Mouse (Mus musculus) bone marrow macrophage, adult 2 months (primary cell): Measurements from ENCODE around the gene Snx21.

Experiments
- CTCF ChIP-seq: IDR thresholded peaks from 2 replicates; pipeline ENCODE4 v1.5.1; 2012; ENCODE audit warnings: low read depth, mild to moderate bottlenecking, low read length, moderate library complexity
- POLR2A ChIP-seq: IDR thresholded peaks from 2 replicates; pipeline ENCODE4 v1.6.1; 2012; ENCODE audit warnings: mild to moderate bottlenecking, low read depth, low read length, borderline replicate concordance

DNA sequence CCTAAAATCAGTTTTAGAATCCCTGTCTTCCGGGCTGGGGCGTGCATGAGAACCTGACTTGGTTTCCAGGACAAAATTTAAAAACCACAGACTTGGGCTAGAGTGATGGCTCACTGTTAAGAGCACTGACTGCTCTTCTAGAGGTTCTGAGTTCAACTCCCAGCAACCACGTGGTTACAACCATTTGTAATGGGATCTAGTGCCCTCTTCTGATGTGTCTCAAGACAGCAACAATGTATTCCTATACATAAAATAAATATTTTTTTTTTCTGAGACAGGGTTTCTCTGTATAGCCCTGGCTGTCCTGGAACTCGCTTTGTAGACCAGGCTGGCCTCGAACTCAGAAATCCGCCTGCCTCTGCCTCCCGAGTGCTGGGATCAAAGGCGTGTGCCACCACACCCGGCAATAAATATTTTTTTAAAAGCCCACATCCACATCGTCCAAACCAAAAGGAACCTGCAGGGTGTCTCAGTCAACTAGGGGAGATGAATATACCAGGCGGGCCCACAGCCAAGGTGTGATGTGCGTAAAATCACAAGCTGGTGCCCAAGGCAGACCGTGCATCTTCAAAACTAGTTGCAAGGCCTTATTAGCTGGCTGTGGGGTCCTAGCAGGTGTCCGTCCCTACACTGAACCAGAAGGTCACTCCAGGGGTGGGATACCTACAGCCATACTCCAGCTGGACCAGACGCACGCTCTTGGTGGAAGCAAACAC lies 46.6 kb downstream of the Snx21 start:
- no peak for TF ChIP-seq POLR2A
- no peak for TF ChIP-seq CTCF
